Mouse (Mus musculus): ENCODE results near the gene AB124611. TPM values are rescaled to one million over a fixed set of nuclear protein-coding genes. Genes with fewer than 3 reads are reported as not detected.

AB124611 gene
- total and polyA plus RNA-seq, 2 experiments from 2014 or later = 0.68 to 1.7 TPM

DNA sequence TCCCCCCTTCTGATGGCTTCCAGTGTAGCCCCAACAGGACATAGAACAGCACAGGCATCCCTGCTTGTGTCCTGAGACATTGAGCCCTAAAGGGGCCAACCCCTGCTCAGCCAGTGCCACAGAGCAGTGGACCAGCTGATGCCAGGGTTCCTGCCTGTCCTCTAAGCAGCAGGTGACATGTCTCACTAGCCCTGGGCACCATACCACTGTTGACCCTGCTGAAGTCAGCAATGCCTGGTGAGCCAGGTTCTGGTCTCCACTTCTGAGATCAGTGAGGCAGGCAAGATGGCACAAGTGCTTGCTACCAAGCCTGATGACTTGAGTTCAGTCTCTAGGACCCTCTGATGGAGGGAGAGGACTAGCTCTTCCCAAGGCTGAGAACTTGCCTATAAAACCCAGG, 20.2 kb upstream of the AB124611 start:
- Histone ChIP-seq H3K4me3 (ENCODE audit: low read depth, low read length) (no peak overlapping the region), H3K27ac (ENCODE audit: low read depth, low read length) (no peak overlapping the region), H3K9ac (replicated peaks; ENCODE audit: low read length, poor library complexity, severe bottlenecking) (no peak overlapping the region), H3K36me3 (ENCODE audit: insufficient read depth, low read length) (peaks cover 52% of the 10 kb centered on the region), H3K4me1 (ENCODE audit: insufficient read depth, low read length) (peaks cover 8% of the 10 kb centered on the region; the same call in 1 of the 2 replicates), H3K4me2 (ENCODE audit: low read depth, low read length, poor library complexity, severe bottlenecking) (no peak overlapping the region), H3K27me3 (ENCODE audit: insufficient read depth, low read length) (no peaks in the 10 kb centered on the region), H3K9me3 (ENCODE audit: low read length) (no peaks in the 10 kb centered on the region)
- DNase-seq (ENCODE audit: low spot score) (no peak), ATAC-seq (ENCODE audit: low FRiP score) (no peak)
- no peak for TF ChIP-seq CTCF (IDR thresholded peaks at IDR 0.05)

DNA sequence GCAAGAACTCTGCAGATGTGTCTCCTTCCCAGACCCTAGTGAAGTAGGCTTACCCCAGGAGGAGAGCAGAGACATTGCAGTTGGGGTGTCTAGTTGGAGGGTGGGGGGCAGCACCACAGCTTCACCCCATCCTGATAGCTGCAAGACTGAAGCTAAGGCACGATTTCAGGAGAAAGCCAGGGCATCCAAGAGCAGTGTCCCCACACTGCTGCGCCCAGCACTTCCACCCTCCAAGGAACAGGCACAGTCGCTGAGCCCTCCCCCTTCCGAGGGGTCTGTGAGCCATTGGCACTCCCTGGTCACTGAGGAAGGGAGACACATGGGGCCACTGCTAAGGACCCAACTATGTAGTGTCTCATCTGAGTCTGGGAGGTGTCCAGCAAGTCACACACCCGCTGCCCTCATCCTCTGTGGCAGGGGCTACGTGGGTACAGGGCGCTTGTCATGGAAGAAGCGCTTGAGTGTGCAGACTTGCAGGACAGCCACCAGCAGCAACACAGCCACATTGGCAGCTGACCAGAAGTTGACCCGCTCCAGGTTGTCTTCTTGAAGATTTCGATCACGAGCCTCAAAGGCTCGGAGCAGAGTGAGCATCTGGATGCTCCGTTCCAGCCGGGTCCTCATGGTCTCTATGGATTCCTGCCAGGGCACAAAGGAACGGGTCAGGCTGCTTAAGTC, 18.1 kb upstream of the AB124611 start:
- Histone ChIP-seq H3K4me2 (ENCODE audit: low read depth, low read length, poor library complexity, severe bottlenecking) (no peak overlapping the region), H3K9me3 (ENCODE audit: low read length) (no peaks in the 10 kb centered on the region), H3K4me3 (ENCODE audit: low read depth, low read length) (no peak overlapping the region), H3K27ac (ENCODE audit: low read depth, low read length) (no peak overlapping the region), H3K9ac (replicated peaks; ENCODE audit: low read length, poor library complexity, severe bottlenecking) (no peak overlapping the region), H3K4me1 (ENCODE audit: insufficient read depth, low read length) (peaks cover 11% of the 10 kb centered on the region; the same call in 1 of the 2 replicates), H3K36me3 (ENCODE audit: insufficient read depth, low read length) (peaks cover 52% of the 10 kb centered on the region), H3K27me3 (ENCODE audit: insufficient read depth, low read length) (no peaks in the 10 kb centered on the region)
- no peak for ATAC-seq (ENCODE audit: low FRiP score)
- TF ChIP-seq CTCF (IDR thresholded peaks at IDR 0.05) = no peak
- DNase-seq (ENCODE audit: low spot score) = no peak
- 90% methylated on average over 15 of the region's 15 CpGs for WGBS

DNA sequence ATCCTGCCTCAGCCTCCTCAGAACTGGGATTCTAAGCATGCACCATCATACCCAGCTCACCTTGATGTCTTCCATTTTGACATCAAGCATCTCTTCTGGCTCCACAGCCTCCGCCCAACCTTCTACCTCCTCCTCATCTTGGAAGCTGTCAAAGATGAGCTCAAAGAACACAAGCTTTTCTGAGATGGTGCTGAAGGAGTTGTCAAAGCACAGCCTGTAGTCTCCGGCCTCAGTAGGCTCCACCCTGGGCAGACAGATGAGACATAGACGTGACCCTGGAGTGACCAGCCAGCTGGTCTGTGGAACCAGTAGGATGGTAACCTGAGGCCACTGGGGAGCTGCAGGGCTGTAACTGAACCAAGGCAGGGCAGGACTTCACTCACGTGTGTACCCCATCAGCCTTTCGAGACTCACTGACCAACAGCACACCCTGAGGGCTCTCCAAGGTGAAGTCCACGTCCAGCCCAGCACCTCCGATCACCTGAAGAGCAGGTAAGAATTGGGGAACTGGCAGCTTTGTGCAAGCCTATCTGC, 17.0 kb upstream of the AB124611 start:
- ATAC-seq (ENCODE audit: low FRiP score) (no peak), DNase-seq (ENCODE audit: low spot score) (no peak)
- Histone ChIP-seq H3K9ac (replicated peaks; ENCODE audit: low read length, poor library complexity, severe bottlenecking) (peak overlapping the region; percentile 55), H3K36me3 (ENCODE audit: insufficient read depth, low read length) (peaks cover 45% of the 10 kb centered on the region), H3K9me3 (ENCODE audit: low read length) (no peaks in the 10 kb centered on the region), H3K27me3 (ENCODE audit: insufficient read depth, low read length) (no peaks in the 10 kb centered on the region), H3K27ac (ENCODE audit: low read depth, low read length) (peak overlapping the region; percentile 79), H3K4me2 (ENCODE audit: low read depth, low read length, poor library complexity, severe bottlenecking) (peak overlapping the region; percentile 76), H3K4me3 (ENCODE audit: low read depth, low read length) (peak overlapping the region; percentile 44), H3K4me1 (ENCODE audit: insufficient read depth, low read length) (peaks cover 11% of the 10 kb centered on the region; the same call in 1 of the 2 replicates)
- TF ChIP-seq CTCF (IDR thresholded peaks at IDR 0.05) = no peak
- 77% methylated on average over 7 of the region's 7 CpGs for WGBS

DNA sequence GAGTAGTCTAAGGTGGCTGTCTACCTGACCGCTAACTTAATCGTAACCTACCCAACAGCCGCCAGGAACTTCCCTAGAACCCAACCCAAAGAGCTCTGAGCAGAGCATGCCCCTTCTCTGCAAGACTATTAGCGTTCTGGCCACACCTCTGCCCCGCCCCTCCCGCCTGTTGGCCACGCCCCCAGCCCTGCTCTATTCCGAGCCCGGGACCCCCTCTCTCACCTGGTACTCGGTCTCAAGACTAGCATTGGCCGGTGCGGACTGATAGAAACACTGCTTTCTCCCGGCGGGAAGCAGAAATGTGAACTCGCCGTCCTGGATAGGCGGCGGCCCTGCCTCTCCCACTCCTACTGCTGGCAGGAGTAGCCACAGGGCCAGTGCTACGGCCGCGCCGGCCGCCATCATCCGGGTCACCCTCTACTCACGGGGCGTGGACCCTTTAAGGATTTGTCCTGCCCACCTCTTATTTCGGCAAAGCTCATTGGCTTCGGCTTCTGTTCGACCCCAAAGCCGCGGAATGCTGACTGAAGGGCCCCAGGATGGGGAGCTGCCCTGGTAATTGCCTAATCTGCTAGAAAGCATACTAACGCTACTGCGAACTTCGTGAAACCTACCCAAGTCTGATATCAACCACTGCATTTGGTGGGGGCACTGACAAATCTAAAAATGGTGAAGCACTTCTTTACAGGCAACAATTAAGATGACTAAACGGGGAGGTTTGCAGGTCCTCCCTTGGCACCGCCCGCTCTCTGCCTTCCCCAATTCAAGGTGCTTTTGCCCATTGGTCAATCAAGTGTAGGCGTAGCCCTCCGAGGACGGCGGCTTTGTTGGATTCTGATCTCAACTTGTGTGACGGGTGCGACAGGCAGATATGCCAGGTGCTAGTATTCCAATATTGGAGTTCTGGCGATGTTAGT, 15.9 kb upstream of the AB124611 start, which contains the start of gene Tmed1:
Gene Tmed1, minus strand, starts transcription at position 481 of the 917 bp plus-strand sequence.
- Histone ChIP-seq H3K4me1 (ENCODE audit: insufficient read depth, low read length) (peaks cover 11% of the 10 kb centered on the region; the same call in 1 of the 2 replicates), H3K9me3 (ENCODE audit: low read length) (no peaks in the 10 kb centered on the region), H3K27me3 (ENCODE audit: insufficient read depth, low read length) (no peaks in the 10 kb centered on the region), H3K4me3 (ENCODE audit: low read depth, low read length) (peak within 1 kb of the TSS; percentile 44), H3K9ac (replicated peaks; ENCODE audit: low read length, poor library complexity, severe bottlenecking) (peak within 1 kb of the TSS; percentile 55), H3K4me2 (ENCODE audit: low read depth, low read length, poor library complexity, severe bottlenecking) (peak within 1 kb of the TSS; percentile 76), H3K27ac (ENCODE audit: low read depth, low read length) (peak within 1 kb of the TSS; percentile 79), H3K36me3 (ENCODE audit: insufficient read depth, low read length) (peaks cover 35% of the 10 kb centered on the region)
- WGBS = under 1% methylated on average over 44 of the region's 44 CpGs
- DNase-seq (ENCODE audit: low spot score) = peak; percentile 98
- TF ChIP-seq CTCF (IDR thresholded peaks at IDR 0.05) = no peak
- ATAC-seq (ENCODE audit: low FRiP score) = peak; percentile 96

DNA sequence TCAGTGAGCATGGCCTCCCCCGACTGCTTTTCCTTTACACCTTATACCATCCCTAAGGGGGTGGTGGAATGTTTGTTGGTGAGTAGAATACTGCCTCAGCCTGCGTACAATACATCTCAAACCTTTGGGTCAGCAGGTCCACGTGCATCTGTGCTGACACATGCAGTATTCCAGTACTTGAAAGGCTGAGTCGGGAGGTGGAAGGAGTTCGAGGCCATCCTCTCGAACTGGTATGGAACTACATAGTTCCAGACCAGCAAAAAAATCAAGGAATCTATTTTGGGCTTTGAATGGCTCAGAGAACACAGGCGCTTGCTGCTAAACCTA, 15.3 kb upstream of the AB124611 start:
- 3% methylated on average over 7 of the region's 7 CpGs for WGBS

More for the DNA sequence above, 15.3 kb upstream of the AB124611 start:
- Histone ChIP-seq H3K9me3 (ENCODE audit: low read length) (no peaks in the 10 kb centered on the region), H3K36me3 (ENCODE audit: insufficient read depth, low read length) (peaks cover 29% of the 10 kb centered on the region), H3K27ac (ENCODE audit: low read depth, low read length) (peak overlapping the region; percentile 79), H3K4me1 (ENCODE audit: insufficient read depth, low read length) (peaks cover 11% of the 10 kb centered on the region; the same call in 1 of the 2 replicates), H3K4me2 (ENCODE audit: low read depth, low read length, poor library complexity, severe bottlenecking) (peak overlapping the region; percentile 76), H3K4me3 (ENCODE audit: low read depth, low read length) (peak overlapping the region; percentile 44), H3K27me3 (ENCODE audit: insufficient read depth, low read length) (no peaks in the 10 kb centered on the region), H3K9ac (replicated peaks; ENCODE audit: low read length, poor library complexity, severe bottlenecking) (peak overlapping the region; percentile 55)
- TF ChIP-seq CTCF (IDR thresholded peaks at IDR 0.05) = no peak
- ATAC-seq (ENCODE audit: low FRiP score) (no peak), DNase-seq (ENCODE audit: low spot score) (no peak)
